Mouse (Mus musculus) spleen, adult 2 months (tissue): ENCODE measurements around the gene Rab22a.

Experiments used
- CTCF ChIP-seq: fragments of 200-500 bp; IDR thresholded peaks from 2 replicates; pipeline ENCODE4 v1.5.1; 2011; ENCODE audit warnings: mild to moderate bottlenecking, inconsistent platforms; ENCODE audit not compliant: insufficient read depth, insufficient read length, insufficient replicate concordance; ENCODE audit errors: extremely low read depth
- POLR2A ChIP-seq: fragments of 200-500 bp; IDR thresholded peaks from 2 replicates; pipeline ENCODE4 v1.6.1; 2011; ENCODE audit warnings: low read depth, low read length, inconsistent platforms

- no peak for TF ChIP-seq CTCF
- no peak for TF ChIP-seq POLR2A
These were observed 55.2 kb downstream of the Rab22a start for GRCm38 (mm10) chr2:173714620-173715218.
